Mouse (Mus musculus) E14TG2a.4 (cell line): ENCODE measurements around the gene Rpl9-ps6.

ENCODE experiments used
- H3K27me3 ChIP-seq: 2 replicates; pipeline ENCODE4 v1.6.1; 2014; ENCODE audit warnings: low read length, control low read depth; ENCODE audit not compliant: insufficient read depth
- H3K36me3 ChIP-seq: 2 replicates; pipeline ENCODE4 v1.6.1; 2014; ENCODE audit warnings: low read length, control low read depth; ENCODE audit not compliant: insufficient read depth
- H3K4me1 ChIP-seq: replicated peaks from 2 replicates; pipeline ENCODE4 v1.6.1; 2014; ENCODE audit warnings: low read depth, low read length, control low read depth
- H3K4me3 ChIP-seq: replicated peaks from 2 replicates; pipeline ENCODE4 v1.5.1; 2014; ENCODE audit warnings: mild to moderate bottlenecking, low read length
- H3K9me3 ChIP-seq: 2 replicates; pipeline ENCODE4 v1.6.1; 2014; ENCODE audit warnings: low read length, control low read depth
- CTCF ChIP-seq: conservative IDR thresholded peaks from 2 replicates; pipeline ENCODE4 v1.5.1; 2014; ENCODE audit warnings: low read length
- NANOG ChIP-seq: IDR thresholded peaks from 2 replicates; pipeline ENCODE4 v1.6.1; 2014; ENCODE audit warnings: borderline replicate concordance, low read length, mixed read lengths
- POU5F1 ChIP-seq: IDR thresholded peaks from 2 replicates; pipeline ENCODE4 v1.6.1; 2014; ENCODE audit warnings: low read length, borderline replicate concordance

Gene Rpl9-ps6

DNA sequence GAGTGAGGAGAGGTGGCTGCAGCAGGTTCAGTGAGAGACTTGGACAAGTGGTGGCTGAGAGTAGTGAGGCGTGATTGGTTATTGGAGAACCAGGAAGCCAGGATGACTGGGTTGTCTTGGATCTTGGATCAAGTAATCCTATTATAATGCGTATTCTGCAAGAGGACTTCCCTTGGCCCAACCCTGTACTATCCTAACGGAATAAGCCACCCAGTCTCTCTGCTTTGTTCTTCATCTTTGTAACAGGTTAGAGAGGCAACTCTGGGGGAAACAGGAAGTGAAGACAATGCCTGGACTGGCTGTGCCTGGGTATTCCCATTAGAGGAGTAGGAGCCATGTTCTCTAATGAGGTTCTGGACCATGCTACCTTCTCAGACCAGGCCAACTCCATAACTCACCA, 40.5 kb downstream of the Rpl9-ps6 start:
- H3K9me3 ChIP-seq = no peaks in the 10 kb centered on the region
- H3K4me3 ChIP-seq = no peak overlapping the region
- H3K4me1 ChIP-seq = peaks cover 10% of the 10 kb centered on the region
- TF ChIP-seq CTCF (no peak), NANOG (no peak), POU5F1 (no peak)
- H3K36me3 ChIP-seq = no peaks in the 10 kb centered on the region
- peaks cover 4% of the 10 kb centered on the region; the same call in 1 of the 2 replicates for H3K27me3 ChIP-seq

DNA sequence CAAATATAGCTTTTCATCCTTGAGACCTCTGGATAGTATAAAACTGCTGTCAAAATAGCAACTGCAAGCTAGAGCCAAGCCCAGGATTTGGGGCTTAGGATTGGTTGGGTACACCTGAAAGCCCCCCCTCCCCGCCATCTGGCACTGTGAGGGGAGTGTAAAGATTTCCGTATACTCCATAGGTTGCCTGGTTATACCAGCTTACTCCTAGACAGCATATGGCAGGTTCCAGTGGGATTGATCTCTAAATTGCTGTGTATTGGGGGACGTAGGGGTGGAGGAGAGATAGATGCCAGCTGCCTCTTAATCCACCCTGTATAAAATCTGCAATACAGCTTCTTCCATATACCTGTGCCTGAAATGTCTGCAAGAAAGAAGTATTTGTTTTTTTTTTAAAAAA, 41.7 kb downstream of the Rpl9-ps6 start:
- Histone ChIP-seq H3K4me3 (no peak overlapping the region), H3K4me1 (peaks cover 10% of the 10 kb centered on the region), H3K9me3 (no peaks in the 10 kb centered on the region), H3K36me3 (no peaks in the 10 kb centered on the region), H3K27me3 (peaks cover 4% of the 10 kb centered on the region; the same call in 1 of the 2 replicates)
- TF ChIP-seq CTCF (no peak), POU5F1 (no peak), NANOG (no peak)

DNA sequence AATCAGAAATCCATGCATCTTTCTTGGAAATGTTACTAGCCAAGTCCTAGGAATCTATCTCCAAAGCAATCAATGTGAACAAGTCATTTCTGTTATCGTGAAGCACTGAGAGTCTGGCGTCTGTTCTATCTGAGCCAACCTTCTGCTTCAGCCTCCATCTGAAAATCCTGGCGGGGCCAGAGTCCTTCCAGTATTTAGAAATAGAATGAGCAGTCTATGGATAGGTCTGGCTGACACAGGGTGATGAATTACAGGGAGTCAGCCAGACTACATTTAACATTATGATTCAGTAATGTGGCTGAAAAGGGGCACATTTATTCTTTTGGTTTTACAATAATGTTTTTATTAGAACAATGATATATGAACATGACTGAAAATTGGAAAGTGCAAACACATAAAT, 47.3 kb downstream of the Rpl9-ps6 start:
- no peaks in the 10 kb centered on the region for H3K4me1 ChIP-seq
- no peaks in the 10 kb centered on the region for H3K9me3 ChIP-seq
- no peak overlapping the region for H3K4me3 ChIP-seq
- H3K27me3 ChIP-seq = no peaks in the 10 kb centered on the region; the same call in none of the 2 replicates
- no peaks in the 10 kb centered on the region for H3K36me3 ChIP-seq
- no peak for TF ChIP-seq CTCF
- TF ChIP-seq POU5F1 = no peak
- no peak for TF ChIP-seq NANOG

DNA sequence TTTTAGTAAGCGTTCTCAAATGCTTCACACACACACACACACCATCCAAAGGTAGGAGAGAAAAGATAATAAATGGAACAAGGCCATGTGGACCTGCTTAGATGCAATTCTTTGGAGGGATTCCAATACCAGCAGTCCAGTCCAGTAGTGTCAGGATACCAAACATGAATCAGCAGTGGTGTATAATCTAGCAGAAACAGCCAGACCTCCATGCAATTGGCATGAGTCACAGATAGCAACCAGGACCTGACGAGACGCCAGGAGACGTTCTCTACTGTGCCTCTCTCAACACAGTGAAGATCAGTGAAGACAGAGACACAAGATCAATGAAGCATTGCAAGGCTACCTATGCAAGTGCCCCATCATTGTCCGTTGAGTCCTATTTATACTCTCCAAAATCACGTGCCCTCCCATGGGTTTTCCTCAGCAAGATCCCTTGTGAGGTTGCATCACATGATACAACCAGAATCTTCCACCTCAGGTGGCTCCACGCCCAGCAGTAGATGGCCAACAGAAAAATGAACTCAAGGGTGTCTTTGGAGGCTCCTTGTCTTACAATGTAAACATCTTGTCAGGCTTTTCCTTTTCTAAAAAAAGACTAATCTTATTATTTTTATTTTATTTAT, 49.6 kb downstream of the Rpl9-ps6 start:
- no peaks in the 10 kb centered on the region for H3K4me1 ChIP-seq
- no peaks in the 10 kb centered on the region; the same call in none of the 2 replicates for H3K27me3 ChIP-seq
- H3K9me3 ChIP-seq = no peaks in the 10 kb centered on the region
- H3K36me3 ChIP-seq = no peaks in the 10 kb centered on the region
- no peak overlapping the region for H3K4me3 ChIP-seq
- no peak for TF ChIP-seq NANOG
- TF ChIP-seq CTCF = no peak
- TF ChIP-seq POU5F1 = no peak
